Comparison of ENCODE assay signal across 25 mouse cellular contexts in genomic region chr8:23567906-23568305, GRCm38 (mm10).
DNase-seq lines count a peak whose midpoint lies in the region; ATAC-seq and TF ChIP-seq lines count a peak whose summit lies in the region.
"Had no signal": no experiment of that assay in that cellular context is flagged by ENCODE, and none has a peak within 500 bp of the region (broad histone marks: within the 10 kb centered on the region; RNA-seq: fewer than 3 reads in every experiment).

No protein-coding gene starts in this region.

- TF ChIP-seq POLR2A in CH12.LX (IDR thresholded peaks at IDR 0.05; ENCODE audit: low read depth, low read length) (no peak), ES-Bruce4 (IDR thresholded peaks at IDR 0.05; ENCODE audit: insufficient read depth, low read length) (no peak)

- ATAC-seq in activated CD4-positive, CD25-positive, alpha-beta regulatory T cell, adult 4 months = no peak
- ATAC-seq in hindbrain, embryonic 12.5 days (ENCODE audit: low FRiP score) = no peak
- ATAC-seq: CD4-positive, CD25-positive, alpha-beta regulatory T cell, adult 4 months; forebrain, embryonic 15.5 days; hindbrain, embryonic 16.5 days; intestine, embryonic 15.5 days had no signal

- dilution Hi-C loops in CH12.LX (cut with MboI; ENCODE audit: extremely low pct_ligation_motif_present, extremely low pct_unique_long_range_greater_than_20kb, low sequenced_read_pairs) = no loop called here

- H3K4me1 ChIP-seq in CH12.LX (ENCODE audit: control insufficient read depth in 1 of 2, insufficient read depth in 2 of 2) (no peaks in the 10 kb centered on the region), ES-Bruce4 (ENCODE audit: control insufficient read depth, insufficient read depth, low read length) (no peaks in the 10 kb centered on the region)
- H3K4me1 ChIP-seq in hindbrain, embryonic 12.5 days = peaks cover 6% of the 10 kb centered on the region
- H3K4me1 ChIP-seq: embryonic facial prominence, embryonic 12.5 days; heart, embryonic 10.5 days; intestine, embryonic 15.5 days had no signal

- in situ Hi-C loops in CH12.LX (cut with MboI; ENCODE audit: low pct_ligation_motif_present, low pct_unique_long_range_greater_than_20kb, low sequenced_read_pairs) = no loop called here

- no peak overlapping the region for H3K4me2 ChIP-seq in CH12.LX (ENCODE audit: insufficient read depth, low read depth, poor library complexity, severe bottlenecking)
- no peak overlapping the region for H3K4me2 ChIP-seq in hindbrain, embryonic 12.5 days (replicated peaks)
- H3K4me2 ChIP-seq: embryonic facial prominence, embryonic 12.5 days; embryonic facial prominence, embryonic 15.5 days; forebrain, embryonic 12.5 days; forebrain, embryonic 15.5 days; heart, embryonic 13.5 days; hindbrain, embryonic 13.5 days; intestine, embryonic 15.5 days had no signal

- no peak overlapping the region for H3K27ac ChIP-seq in CH12.LX (ENCODE audit: insufficient read depth, low read depth)
- H3K27ac ChIP-seq in ES-Bruce4 (ENCODE audit: insufficient read depth, low read length) = peak overlapping the region; percentile 72
- no peak overlapping the region for H3K27ac ChIP-seq in hindbrain, embryonic 12.5 days
- H3K27ac ChIP-seq: embryonic facial prominence, embryonic 12.5 days; embryonic facial prominence, embryonic 15.5 days; forebrain, embryonic 12.5 days; forebrain, embryonic 15.5 days; heart, adult 2 months; heart, embryonic 10.5 days; heart, embryonic 13.5 days; hindbrain, embryonic 13.5 days; intestine, embryonic 15.5 days had no signal

- TF ChIP-seq CTCF in CH12.LX (conservative IDR thresholded peaks at IDR 0.05 in 1 of 2, IDR thresholded peaks at IDR 0.05 in 1 of 2; ENCODE audit: low read depth in 2 of 2, low read length in 2 of 2) (no peak), ES-Bruce4 (IDR thresholded peaks at IDR 0.05; ENCODE audit: low read depth, low read length) (no peak)

- H3K27me3 ChIP-seq in CH12.LX (replicated peaks) (no peaks in the 10 kb centered on the region), ES-Bruce4 (ENCODE audit: control insufficient read depth, insufficient read depth, low read length, poor library complexity, severe bottlenecking) (no peaks in the 10 kb centered on the region)
- peaks cover 15% of the 10 kb centered on the region for H3K27me3 ChIP-seq in hindbrain, embryonic 12.5 days
- H3K27me3 ChIP-seq: forebrain, embryonic 12.5 days; forebrain, embryonic 15.5 days; intestine, embryonic 15.5 days had no signal

- TF ChIP-seq EP300 in CH12.LX (IDR thresholded peaks at IDR 0.05; ENCODE audit: low read length) (no peak), ES-Bruce4 (IDR thresholded peaks at IDR 0.05; ENCODE audit: insufficient read depth, low read depth, low read length) (0 out of 2 replicates have a peak, but pooled peaks have one; percentile 46)

- H3K36me3 ChIP-seq in CH12.LX (replicated peaks in 1 of 2; ENCODE audit: control insufficient read depth in 1 of 2, insufficient read depth in 1 of 2, low read length in 1 of 2) (no peaks in the 10 kb centered on the region), ES-Bruce4 (ENCODE audit: control insufficient read depth, insufficient read depth, low read length, poor library complexity, severe bottlenecking) (no peaks in the 10 kb centered on the region)
- H3K36me3 ChIP-seq in hindbrain, embryonic 12.5 days = no peaks in the 10 kb centered on the region
- H3K36me3 ChIP-seq: embryonic facial prominence, embryonic 12.5 days; embryonic facial prominence, embryonic 15.5 days; forebrain, embryonic 12.5 days; forebrain, embryonic 15.5 days; heart, embryonic 10.5 days; heart, embryonic 13.5 days; hindbrain, embryonic 13.5 days; intestine, embryonic 15.5 days had no signal

- no peak overlapping the region for H3K9ac ChIP-seq in CH12.LX (ENCODE audit: insufficient read depth, low read depth)
- H3K9ac ChIP-seq in ES-Bruce4 (ENCODE audit: low read depth, poor library complexity, severe bottlenecking) = no peak overlapping the region
- H3K9ac ChIP-seq in hindbrain, embryonic 12.5 days = no peak overlapping the region
- H3K9ac ChIP-seq: embryonic facial prominence, embryonic 12.5 days; embryonic facial prominence, embryonic 15.5 days; forebrain, embryonic 12.5 days; forebrain, embryonic 15.5 days; heart, embryonic 13.5 days; hindbrain, embryonic 13.5 days; intestine, embryonic 15.5 days had no signal

- DNase-seq in CH12.LX (ENCODE audit: extremely low read depth) (peak; percentile 23), R1 (ENCODE audit: low read depth, low spot score) (peak; percentile 90)
- DNase-seq in yolk sac, embryonic 10.5 days (ENCODE audit: low spot score) = no peak
- DNase-seq: adrenal gland, adult 8-10 months; adrenal gland, postnatal 25 days; cerebellum, adult 11-12 months; cerebellum, adult 8-10 months; cerebellum, postnatal 10 days; cerebellum, postnatal 36 days; gastrocnemius, postnatal 25 days; heart, adult 2 months; kidney, adult 11 months had no signal

- TF ChIP-seq RAD21 in CH12.LX (IDR thresholded peaks at IDR 0.05; ENCODE audit: low read depth, low read length) = no peak

- H3K79me2 ChIP-seq in CH12.LX (replicated peaks; ENCODE audit: control insufficient read depth, extremely low read depth, insufficient read depth, poor library complexity, severe bottlenecking) = no peaks in the 10 kb centered on the region

- H3K4me3 ChIP-seq in CH12.LX (replicated peaks in 1 of 3; ENCODE audit: low read depth in 2 of 3, low read length in 2 of 3, poor library complexity in 1 of 3) = no peak overlapping the region
- H3K4me3 ChIP-seq in ES-Bruce4 (ENCODE audit: low read depth, low read length) = no peak overlapping the region
- H3K4me3 ChIP-seq in hindbrain, embryonic 12.5 days = no peak overlapping the region
- H3K4me3 ChIP-seq: embryonic facial prominence, embryonic 12.5 days; embryonic facial prominence, embryonic 15.5 days; forebrain, embryonic 12.5 days; forebrain, embryonic 15.5 days; heart, adult 2 months; heart, embryonic 10.5 days; heart, embryonic 13.5 days; hindbrain, embryonic 13.5 days; intestine, embryonic 15.5 days had no signal

- WGBS in hindbrain, embryonic 12.5 days = 93% methylated on average over 3 of the region's 3 CpGs

- peaks cover 11% of the 10 kb centered on the region for H3K9me3 ChIP-seq in CH12.LX (replicated peaks; ENCODE audit: low read length)
- H3K9me3 ChIP-seq in ES-Bruce4 (replicated peaks; ENCODE audit: control insufficient read depth, insufficient read depth, low read length, poor library complexity, severe bottlenecking) = peaks cover 3% of the 10 kb centered on the region
- no peaks in the 10 kb centered on the region for H3K9me3 ChIP-seq in hindbrain, embryonic 12.5 days (replicated peaks)
- H3K9me3 ChIP-seq: embryonic facial prominence, embryonic 12.5 days; embryonic facial prominence, embryonic 15.5 days; forebrain, embryonic 12.5 days; forebrain, embryonic 15.5 days; heart, embryonic 10.5 days; heart, embryonic 13.5 days; hindbrain, embryonic 13.5 days; intestine, embryonic 15.5 days had no signal

TF ChIP-seq in CH12.LX, 34 proteins besides CTCF, POLR2A, EP300 and RAD21:
- TF ChIP-seq JUN (IDR thresholded peaks at IDR 0.05; ENCODE audit: insufficient read depth, low read depth, low read length) (no peak), KAT2A (IDR thresholded peaks at IDR 0.05; ENCODE audit: insufficient replicate concordance, low read length) (no peak), MAX (IDR thresholded peaks at IDR 0.05; ENCODE audit: low read length) (no peak), MXI1 (IDR thresholded peaks at IDR 0.05; ENCODE audit: low read depth, low read length) (no peak), USF1 (IDR thresholded peaks at IDR 0.05; ENCODE audit: low read depth, low read length) (no peak), ZKSCAN1 (IDR thresholded peaks at IDR 0.05; ENCODE audit: borderline replicate concordance, low read depth, low read length) (no peak), HCFC1 (IDR thresholded peaks at IDR 0.05; ENCODE audit: low read depth, low read length) (no peak), POLR2AphosphoS2 (IDR thresholded peaks at IDR 0.05; ENCODE audit: low read depth, low read length) (no peak), MAZ (IDR thresholded peaks at IDR 0.05; ENCODE audit: low read depth, low read length) (no peak)
